Mouse (Mus musculus) myocyte (in vitro differentiated cells): ENCODE measurements at regions not wholly inside any gene's neighbourhood (a gene's known extent, or its start where the extent isn't known, plus 50 kb on each side); places are given as distances from the start of the nearest gene placed in this dataset.

Experiments used
- CEBPB ChIP-seq: IDR thresholded peaks from 2 replicates; pipeline ENCODE4 v1.6.1; 2011; ENCODE audit warnings: mild to moderate bottlenecking, moderate library complexity; ENCODE audit not compliant: poor library complexity, insufficient read depth, severe bottlenecking
- POLR2A ChIP-seq: IDR thresholded peaks from one replicate; pipeline ENCODE4 v1.6.1; 2011; ENCODE audit warnings: low read depth, mild to moderate bottlenecking, control low read depth, moderate library complexity; ENCODE audit not compliant: insufficient read length
- POLR2AphosphoS2 ChIP-seq: IDR thresholded peaks from one replicate; pipeline ENCODE4 v1.6.1; 2011; ENCODE audit warnings: low read depth, control low read depth; ENCODE audit not compliant: insufficient read length
- REST ChIP-seq: IDR thresholded peaks from one replicate; pipeline ENCODE4 v1.6.1; 2011; ENCODE audit warnings: mild to moderate bottlenecking, control low read depth, moderate library complexity; ENCODE audit not compliant: insufficient read depth, insufficient read length

DNA sequence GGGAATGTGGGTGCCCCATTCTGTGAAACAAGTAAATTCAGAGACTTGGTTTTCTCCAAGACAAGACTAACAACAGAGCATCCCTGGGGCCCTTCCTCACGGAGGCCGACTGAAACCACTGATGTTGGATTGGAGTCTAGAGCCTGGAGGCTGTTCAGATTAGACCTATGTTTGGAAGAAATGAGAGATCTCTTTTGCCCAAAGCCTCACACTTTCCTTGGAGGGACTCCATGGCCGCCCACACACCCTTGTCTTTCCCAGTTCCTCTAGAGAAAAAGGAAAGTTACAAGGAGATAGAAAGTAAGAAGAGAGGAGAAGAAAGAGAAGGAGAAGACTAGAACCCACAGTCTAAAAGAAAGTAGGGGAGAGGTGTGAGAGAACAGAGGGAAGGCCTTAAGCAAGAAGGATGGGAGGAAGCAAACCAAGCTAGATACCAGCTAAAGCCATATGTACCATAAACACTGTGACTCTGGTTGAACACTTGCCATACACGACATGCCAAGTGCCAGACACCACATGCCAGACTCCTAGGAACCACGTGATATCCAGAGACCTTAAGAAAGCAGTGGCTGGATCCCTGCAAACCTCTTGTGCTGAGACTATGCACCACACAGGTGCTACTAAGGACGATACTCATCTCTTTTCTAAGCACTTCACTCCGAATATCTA lies 145.3 kb downstream of the Pah start:
- TF ChIP-seq POLR2A (no peak), REST (no peak), POLR2AphosphoS2 (no peak), CEBPB (no peak)
